Mouse (Mus musculus) MEL (cell line): ENCODE measurements at regions not wholly inside any gene's neighbourhood (a gene's known extent, or its start where the extent isn't known, plus 50 kb on each side); places are given as distances from the start of the nearest gene placed in this dataset.

Experiments
- DNase-seq: peaks from one replicate; pipeline ENCODE4 v3.0.0; 2011; ENCODE audit warnings: low read depth, low spot score
- H3K27ac ChIP-seq: 2 replicates; pipeline ENCODE4 v1.5.1; 2012; ENCODE audit warnings: low read depth, mild to moderate bottlenecking, control low read depth, low read length, moderate library complexity; ENCODE audit not compliant: control insufficient read depth
- H3K27me3 ChIP-seq, 2 experiments: fragments of 150-350 bp in 1 of 2; sonication (generic) in 1 of 2; 2 replicates each; pipeline ENCODE4 v1.6.1; 2012; ENCODE audit warnings: low read length in 2 of 2, mild to moderate bottlenecking in 2 of 2, improper control_type of control experiment in 1 of 2, moderate library complexity in 1 of 2; ENCODE audit not compliant: insufficient read depth in 2 of 2, control insufficient read depth in 1 of 2
- H3K36me3 ChIP-seq, 2 experiments: 2 replicates each; pipeline ENCODE4 v1.6.1; 2012 to 2014; ENCODE audit warnings: low read length in 2 of 2, improper control_type of control experiment in 1 of 2, inconsistent platforms in 1 of 2, mild to moderate bottlenecking in 1 of 2; ENCODE audit not compliant: insufficient read depth in 2 of 2, control insufficient read depth in 1 of 2
- H3K4me1 ChIP-seq, 2 experiments: fragments of 150-350 bp in 1 of 2; sonication (generic) in 1 of 2; 2 replicates each; pipeline ENCODE4 v1.6.1; 2012; ENCODE audit warnings: low read length in 2 of 2, improper control_type of control experiment in 1 of 2, mild to moderate bottlenecking in 1 of 2; ENCODE audit not compliant: insufficient read depth in 2 of 2, control insufficient read depth in 1 of 2
- H3K4me3 ChIP-seq, 2 experiments: fragments of 150-350 bp in 1 of 2; sonication (generic) in 1 of 2; 2 replicates each; pipeline ENCODE4 v1.5.1; 2012; ENCODE audit warnings: low read depth in 2 of 2, low read length in 2 of 2, mild to moderate bottlenecking in 2 of 2, moderate library complexity in 2 of 2, control low read depth in 1 of 2, improper control_type of control experiment in 1 of 2; ENCODE audit not compliant: control insufficient read depth in 1 of 2, insufficient read depth in 1 of 2
- H3K79me2 ChIP-seq: 2 replicates; pipeline ENCODE4 v1.6.1; 2012; ENCODE audit warnings: mild to moderate bottlenecking, low read length, moderate library complexity; ENCODE audit not compliant: control insufficient read depth, poor library complexity, insufficient read depth
- H3K9ac ChIP-seq: 2 replicates; pipeline ENCODE4 v1.6.1; 2012; ENCODE audit warnings: low read depth, mild to moderate bottlenecking, control low read depth, low read length, moderate library complexity; ENCODE audit not compliant: control insufficient read depth, poor library complexity, severe bottlenecking
- H3K9me3 ChIP-seq: fragments of 150-350 bp; sonication (generic); replicated peaks from 2 replicates; pipeline ENCODE4 v1.6.1; 2012; ENCODE audit warnings: mild to moderate bottlenecking, low read length, improper control_type of control experiment, moderate library complexity; ENCODE audit not compliant: insufficient read depth
- CTCF ChIP-seq, 3 experiments: IDR thresholded peaks in 2 of 3; conservative IDR thresholded peaks in 1 of 3; 2 replicates each; pipeline ENCODE4 v1.5.1; 2011 to 2012; ENCODE audit warnings: low read length in 3 of 3, low read depth in 2 of 3, mild to moderate bottlenecking in 2 of 3, improper control_type of control experiment in 1 of 3, inconsistent platforms in 1 of 3, mixed read lengths in 1 of 3, moderate library complexity in 1 of 3; ENCODE audit not compliant: control insufficient read depth in 1 of 3, insufficient read depth in 1 of 3, poor library complexity in 1 of 3, severe bottlenecking in 1 of 3
- E2F4 ChIP-seq: IDR thresholded peaks from 2 replicates; pipeline ENCODE4 v1.6.1; 2011; ENCODE audit warnings: low read depth, low read length, improper control_type of control experiment, borderline replicate concordance
- ELF1 ChIP-seq: IDR thresholded peaks from 2 replicates; pipeline ENCODE4 v1.6.1; 2014; ENCODE audit warnings: low read depth, mild to moderate bottlenecking, inconsistent platforms, low read length, improper control_type of control experiment, moderate library complexity
- EP300 ChIP-seq, 2 experiments: IDR thresholded peaks; 2 replicates each; pipeline ENCODE4 v1.6.1; 2011; ENCODE audit warnings: improper control_type of control experiment in 2 of 2, low read length in 2 of 2, low read depth in 1 of 2, mild to moderate bottlenecking in 1 of 2
- ETS1 ChIP-seq: IDR thresholded peaks from 2 replicates; pipeline ENCODE4 v1.6.1; 2012; ENCODE audit warnings: low read depth, mild to moderate bottlenecking, inconsistent platforms, low read length, improper control_type of control experiment, moderate library complexity
- JUND ChIP-seq: IDR thresholded peaks from 2 replicates; pipeline ENCODE4 v1.6.1; 2011; ENCODE audit warnings: low read depth, mild to moderate bottlenecking, improper control_type of control experiment, low read length
- MAFK ChIP-seq: IDR thresholded peaks from 2 replicates; pipeline ENCODE4 v1.6.1; 2011; ENCODE audit warnings: low read depth, mild to moderate bottlenecking, low read length, improper control_type of control experiment, borderline replicate concordance
- MAX ChIP-seq: IDR thresholded peaks from 2 replicates; pipeline ENCODE4 v1.6.1; 2011; ENCODE audit warnings: low read length, improper control_type of control experiment
- MEF2A ChIP-seq: IDR thresholded peaks from 2 replicates; pipeline ENCODE4 v1.6.1; 2014; ENCODE audit warnings: low read depth, mild to moderate bottlenecking, inconsistent platforms, low read length, improper control_type of control experiment; ENCODE audit not compliant: poor library complexity, insufficient replicate concordance, severe bottlenecking; ENCODE audit errors: extremely low read depth
- MYB ChIP-seq: IDR thresholded peaks from 2 replicates; pipeline ENCODE4 v1.6.1; 2011; ENCODE audit warnings: mild to moderate bottlenecking, low read depth, low read length, improper control_type of control experiment
- MYC ChIP-seq: IDR thresholded peaks from 2 replicates; pipeline ENCODE4 v1.6.1; 2011; ENCODE audit warnings: low read depth, mild to moderate bottlenecking, low read length, improper control_type of control experiment, moderate library complexity
- NELFE ChIP-seq: IDR thresholded peaks from 2 replicates; pipeline ENCODE4 v1.6.1; 2011; ENCODE audit warnings: low read depth, low read length, improper control_type of control experiment
- POLR2AphosphoS2 ChIP-seq: IDR thresholded peaks from 2 replicates; pipeline ENCODE4 v1.6.1; 2011; ENCODE audit warnings: low read length, improper control_type of control experiment
- RAD21 ChIP-seq: IDR thresholded peaks from 2 replicates; pipeline ENCODE4 v1.6.1; 2011; ENCODE audit warnings: mild to moderate bottlenecking, low read depth, low read length, improper control_type of control experiment
- SIN3A ChIP-seq: IDR thresholded peaks from 2 replicates; pipeline ENCODE4 v1.6.1; 2012; ENCODE audit warnings: low read length, improper control_type of control experiment, inconsistent platforms
- TAL1 ChIP-seq: IDR thresholded peaks from 2 replicates; pipeline ENCODE4 v1.6.1; 2012; ENCODE audit warnings: mild to moderate bottlenecking, inconsistent platforms, low read length, moderate library complexity, mixed read lengths
- USF1 ChIP-seq: IDR thresholded peaks from 2 replicates; pipeline ENCODE4 v1.6.1; 2014; ENCODE audit warnings: low read depth, mild to moderate bottlenecking, inconsistent platforms, low read length, improper control_type of control experiment, moderate library complexity
- USF2 ChIP-seq, 2 experiments: IDR thresholded peaks; 2 replicates each; pipeline ENCODE4 v1.6.1; 2011 to 2012; ENCODE audit warnings: improper control_type of control experiment in 2 of 2, low read length in 2 of 2, borderline replicate concordance in 1 of 2, inconsistent platforms in 1 of 2, low read depth in 1 of 2, mild to moderate bottlenecking in 1 of 2; ENCODE audit not compliant: insufficient read depth in 1 of 2
- ZC3H11A ChIP-seq: IDR thresholded peaks from 2 replicates; pipeline ENCODE4 v1.6.1; 2012; ENCODE audit warnings: low read depth, mild to moderate bottlenecking, inconsistent platforms, low read length, improper control_type of control experiment
- ZNF384 ChIP-seq: IDR thresholded peaks from 2 replicates; pipeline ENCODE4 v1.6.1; 2012; ENCODE audit warnings: low read depth, mild to moderate bottlenecking, inconsistent platforms, low read length, improper control_type of control experiment

- H3K4me1 ChIP-seq = no peaks in the 10 kb centered on the region
- H3K9ac ChIP-seq = no peak overlapping the region
- TF ChIP-seq E2F4 = no peak
- DNase-seq = no peak
- no peaks in the 10 kb centered on the region for H3K9me3 ChIP-seq
- H3K27ac ChIP-seq = no peak overlapping the region
- H3K27me3 ChIP-seq = no peaks in the 10 kb centered on the region
- H3K79me2 ChIP-seq = no peaks in the 10 kb centered on the region
- no peaks in the 10 kb centered on the region for H3K36me3 ChIP-seq
- no peak overlapping the region for H3K4me3 ChIP-seq
Measured at GRCm38 (mm10) chr11:17451451-17451850, 194.1 kb downstream of the C1d start.

DNA sequence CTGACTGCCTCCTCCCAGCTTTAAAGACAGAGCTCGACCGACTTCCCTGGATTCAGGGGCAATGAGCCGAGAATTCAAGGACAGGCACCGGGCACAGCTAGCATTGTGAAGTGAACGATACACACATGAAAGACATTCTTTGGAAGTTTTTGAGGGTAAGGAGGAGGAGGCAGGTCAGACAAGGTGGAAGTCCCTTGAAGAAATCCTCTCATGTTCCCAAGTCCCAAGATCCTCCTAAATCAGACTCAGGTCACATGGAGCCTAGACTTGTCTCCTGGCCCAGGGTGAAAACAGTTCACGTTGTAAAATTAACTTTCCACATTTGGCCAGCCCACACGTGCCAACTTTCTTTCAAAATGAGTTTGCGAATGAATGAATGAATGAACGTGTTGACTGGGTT, 196.2 kb downstream of the C1d start:
- H3K27me3 ChIP-seq = peaks cover 0 to 5% of the 10 kb centered on the region in 2 experiments; a peak in 1 of 4 replicates
- DNase-seq = no peak
- no peaks in the 10 kb centered on the region for H3K9me3 ChIP-seq

GRCm38 (mm10) chr11:17458946-17459345, 201.6 kb downstream of the C1d start:
- Histone ChIP-seq H3K79me2 (no peaks in the 10 kb centered on the region), H3K9me3 (no peaks in the 10 kb centered on the region), H3K9ac (no peak overlapping the region), H3K36me3 (no peaks in the 10 kb centered on the region), H3K27ac (no peak overlapping the region), H3K4me3 (no peak overlapping the region), H3K27me3 (peaks cover 0 to 5% of the 10 kb centered on the region in 2 experiments; a peak in 1 of 4 replicates), H3K4me1 (no peaks in the 10 kb centered on the region)
- DNase-seq = no peak
- TF ChIP-seq ZC3H11A = no peak
- TF ChIP-seq MAX = no peak
- no peak for TF ChIP-seq ETS1
- no peak for TF ChIP-seq NELFE
- no peak for TF ChIP-seq ZNF384
- no peak for TF ChIP-seq CTCF (IDR thresholded peaks at IDR 0.05 in 2 of 3, conservative IDR thresholded peaks at IDR 0.05 in 1 of 3; ENCODE audit: control insufficient read depth in 1 of 3, insufficient read depth in 1 of 3, low read depth in 2 of 3, low read length in 3 of 3, poor library complexity in 1 of 3, severe bottlenecking in 1 of 3)
- no peak for TF ChIP-seq USF1
- no peak for TF ChIP-seq TAL1
- TF ChIP-seq MEF2A = no peak

More for the DNA sequence above, 196.2 kb downstream of the C1d start:
- Histone ChIP-seq H3K4me1 (no peaks in the 10 kb centered on the region), H3K79me2 (no peaks in the 10 kb centered on the region), H3K4me3 (no peak overlapping the region), H3K9ac (no peak overlapping the region), H3K36me3 (no peaks in the 10 kb centered on the region), H3K27ac (no peak overlapping the region)
- TF ChIP-seq ZC3H11A (no peak), EP300 (IDR thresholded peaks at IDR 0.05; ENCODE audit: low read depth in 1 of 2, low read length in 2 of 2) (no peak), MEF2A (no peak), MYC (no peak), RAD21 (no peak), MAX (no peak), ZNF384 (no peak), CTCF (IDR thresholded peaks at IDR 0.05 in 2 of 3, conservative IDR thresholded peaks at IDR 0.05 in 1 of 3; ENCODE audit: control insufficient read depth in 1 of 3, insufficient read depth in 1 of 3, low read depth in 2 of 3, low read length in 3 of 3, poor library complexity in 1 of 3, severe bottlenecking in 1 of 3) (no peak), SIN3A (no peak), USF2 (IDR thresholded peaks at IDR 0.05; ENCODE audit: borderline replicate concordance in 1 of 2, insufficient read depth in 1 of 2, low read depth in 1 of 2, low read length in 2 of 2) (no peak), TAL1 (no peak), POLR2AphosphoS2 (no peak), ELF1 (no peak), MYB (no peak), USF1 (no peak), JUND (no peak), MAFK (no peak)
